Mouse (Mus musculus) left cerebral cortex, postnatal 14 days (tissue): ENCODE results near the gene Sp9. TPM values are rescaled to one million over a fixed set of nuclear protein-coding genes. Genes with fewer than 3 reads are reported as not detected.

Experiments used
- DNase-seq, 2 experiments: peaks; one replicate each; pipeline ENCODE4 v3.0.0; 2021 to 2022; ENCODE audit warnings: low spot score in 2 of 2, mixed read lengths in 1 of 2
- intact Hi-C: fragments of 180-260 bp; cut with DNase I; formaldehyde crosslinking; loops from one replicate; pipeline ENCODE4 v1.15.1; 2025
- total RNA-seq, 2 experiments: library from RNA; stranded (reverse); gene quantifications; 2 replicates each; pipeline ENCODE4 v1.2.3; 2021

The Sp9 gene
- total RNA-seq, 2 experiments from 2014 or later = 3.4 to 3.8 TPM

DNA sequence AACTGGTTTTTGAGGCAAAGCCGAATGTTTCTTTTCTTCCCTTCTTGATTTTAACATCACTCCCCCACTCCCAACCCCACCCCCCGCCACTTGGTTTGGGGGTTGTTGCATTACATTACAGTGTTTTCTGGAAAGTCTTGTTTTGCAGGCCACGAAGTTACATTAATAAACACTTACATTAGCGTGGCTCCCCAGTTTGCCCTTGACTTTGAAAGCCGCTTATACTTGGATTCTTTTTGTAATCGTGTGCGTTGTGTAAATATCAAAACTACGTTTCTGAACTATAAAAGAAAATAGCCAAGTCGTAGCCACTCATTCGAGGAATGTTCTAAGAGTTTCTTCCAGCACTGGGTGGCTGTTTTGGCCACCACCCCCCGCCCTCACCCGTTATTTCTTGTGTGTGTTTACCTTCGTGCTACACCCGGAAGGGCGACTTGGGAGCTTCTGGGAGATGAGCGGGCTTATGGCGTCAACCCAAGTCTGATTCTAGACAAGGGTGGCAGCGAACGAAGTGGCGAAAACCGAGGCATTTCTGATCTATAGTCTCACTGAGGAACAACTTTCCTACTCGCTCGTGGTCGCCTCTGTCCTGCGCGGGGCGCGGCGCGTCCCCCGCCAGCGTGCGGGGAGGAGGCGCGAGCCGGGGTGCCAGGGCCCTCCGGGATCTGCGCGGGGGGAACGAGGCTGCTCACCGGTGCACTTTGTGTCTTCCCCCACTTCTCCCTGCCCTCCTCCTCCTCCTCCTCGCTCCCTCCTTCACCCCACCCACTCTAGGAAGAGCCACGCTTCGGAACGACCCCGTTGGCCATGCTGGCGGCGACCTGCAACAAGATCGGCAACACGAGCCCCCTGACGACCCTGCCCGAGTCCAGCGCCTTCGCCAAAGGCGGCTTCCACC is 875 bp downstream of the Sp9 start:
- intact Hi-C loops = loop anchor here (5.0 to 10.0 kb wide), 3 partner anchors 548 to 1740 kb away; partner anchors contain the start of genes Hoxd11 and Hoxd12
- DNase-seq = no peak

DNA sequence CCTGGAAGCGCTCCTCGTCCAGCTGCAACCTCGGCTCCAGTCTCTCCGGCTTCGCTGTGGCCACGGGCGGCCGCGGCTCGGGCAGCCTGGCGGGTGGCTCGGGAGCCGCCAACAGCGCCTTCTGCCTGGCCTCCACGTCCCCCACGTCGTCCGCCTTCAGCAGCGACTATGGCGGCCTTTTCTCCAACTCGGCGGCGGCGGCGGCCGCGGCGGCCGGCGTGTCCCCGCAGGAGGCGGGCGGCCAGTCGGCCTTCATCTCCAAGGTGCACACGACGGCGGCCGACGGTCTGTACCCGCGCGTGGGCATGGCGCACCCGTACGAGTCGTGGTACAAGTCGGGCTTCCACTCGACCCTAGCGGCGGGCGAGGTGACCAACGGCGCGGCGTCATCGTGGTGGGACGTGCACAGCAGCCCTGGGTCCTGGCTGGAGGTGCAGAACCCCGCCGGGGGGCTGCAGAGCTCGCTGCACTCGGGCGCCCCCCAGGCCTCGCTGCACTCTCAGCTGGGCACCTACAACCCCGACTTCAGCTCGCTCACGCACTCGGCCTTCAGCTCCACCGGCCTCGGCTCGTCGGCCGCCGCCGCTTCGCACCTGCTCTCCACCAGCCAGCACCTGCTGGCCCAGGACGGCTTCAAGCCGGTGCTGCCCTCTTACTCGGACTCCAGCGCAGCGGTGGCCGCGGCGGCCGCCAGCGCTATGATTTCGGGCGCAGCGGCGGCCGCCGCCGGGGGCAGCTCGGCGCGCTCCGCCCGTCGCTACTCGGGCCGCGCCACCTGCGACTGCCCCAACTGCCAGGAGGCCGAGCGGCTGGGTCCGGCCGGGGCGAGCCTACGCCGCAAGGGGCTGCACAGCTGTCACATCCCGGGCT is 1.8 kb downstream of the Sp9 start:
- intact Hi-C loops = loop anchor here (5.0 to 10.0 kb wide), 3 partner anchors 549 to 1741 kb away; partner anchors contain the start of genes Hoxd11 and Hoxd12
- DNase-seq = no peak

DNA sequence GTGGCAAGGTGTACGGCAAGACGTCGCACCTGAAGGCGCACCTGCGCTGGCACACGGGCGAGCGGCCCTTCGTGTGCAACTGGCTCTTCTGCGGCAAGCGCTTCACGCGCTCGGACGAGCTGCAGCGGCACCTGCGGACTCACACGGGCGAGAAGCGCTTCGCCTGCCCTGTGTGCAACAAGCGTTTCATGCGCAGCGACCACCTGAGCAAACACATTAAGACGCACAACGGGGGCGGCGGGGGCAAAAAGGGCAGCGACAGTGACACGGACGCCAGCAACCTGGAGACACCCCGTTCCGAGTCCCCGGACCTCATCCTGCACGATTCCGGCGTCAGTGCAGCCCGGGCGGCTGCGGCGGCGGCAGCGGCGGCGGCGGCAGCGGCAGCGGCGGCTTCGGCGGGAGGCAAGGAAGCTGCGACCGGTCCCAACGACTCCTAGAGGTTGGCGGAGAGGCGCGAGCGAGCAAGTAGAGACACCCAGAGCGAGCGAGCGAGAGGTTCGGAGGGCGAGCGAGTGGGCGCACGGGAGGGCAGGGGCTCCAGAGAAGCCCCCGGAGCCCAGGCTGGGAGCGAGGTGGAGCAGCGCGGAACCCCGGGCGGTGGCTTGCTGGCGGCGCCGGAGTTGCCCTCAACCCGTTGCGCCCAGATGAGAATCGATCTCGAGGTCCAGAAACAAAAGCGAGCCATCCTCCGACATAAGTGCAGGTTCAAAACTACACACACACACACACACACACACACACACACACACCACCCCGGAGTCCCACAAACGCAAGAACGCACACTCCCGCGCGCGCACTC is 2.6 kb downstream of the Sp9 start:
- intact Hi-C loops = loop anchor here (5.0 to 10.0 kb wide), 3 partner anchors 550 to 1742 kb away; partner anchors contain the start of genes Hoxd11 and Hoxd12
- DNase-seq = no peak

DNA sequence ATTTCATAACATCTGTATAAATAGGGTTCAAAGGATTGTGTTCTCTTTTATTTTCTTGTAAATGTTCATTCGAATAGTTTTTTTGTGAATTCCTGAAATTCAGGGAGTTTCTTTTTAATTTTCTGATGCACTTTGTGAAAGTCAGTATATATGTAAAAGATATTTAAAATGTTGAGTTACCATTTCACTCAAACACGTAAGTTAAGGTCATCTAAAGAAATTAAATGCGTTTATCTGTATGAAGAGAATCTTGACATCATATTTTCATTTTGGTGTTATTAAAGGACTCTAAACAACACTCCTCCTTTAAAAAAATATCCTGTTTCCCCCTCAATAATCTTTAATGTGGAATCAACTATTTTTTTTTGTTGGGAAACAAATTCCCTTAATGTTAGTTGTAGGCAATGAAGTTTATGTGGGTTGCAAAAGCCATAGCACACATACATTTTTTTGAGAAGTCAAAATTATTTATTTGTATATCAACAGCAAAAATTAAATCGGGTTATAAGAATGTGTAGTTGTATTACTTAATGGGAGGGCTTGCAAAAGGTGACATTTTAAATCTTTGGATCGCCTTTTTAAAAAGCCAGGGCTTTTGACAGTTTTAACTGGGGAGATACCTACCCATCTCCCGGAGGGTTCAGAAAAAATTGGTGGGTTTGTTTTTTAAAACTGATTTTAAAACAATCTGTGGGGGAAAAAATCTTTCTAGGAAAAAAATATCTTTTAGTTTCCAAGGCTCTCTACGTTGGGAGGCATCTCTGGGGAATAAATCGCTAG is 3.7 kb downstream of the Sp9 start:
- intact Hi-C loops = loop anchor here (5.0 to 10.0 kb wide), 6 partner anchors 108 to 1399 kb away; partner anchors contain the start of genes Cdca7, Hoxd11 and Hoxd12
- DNase-seq = no peak

DNA sequence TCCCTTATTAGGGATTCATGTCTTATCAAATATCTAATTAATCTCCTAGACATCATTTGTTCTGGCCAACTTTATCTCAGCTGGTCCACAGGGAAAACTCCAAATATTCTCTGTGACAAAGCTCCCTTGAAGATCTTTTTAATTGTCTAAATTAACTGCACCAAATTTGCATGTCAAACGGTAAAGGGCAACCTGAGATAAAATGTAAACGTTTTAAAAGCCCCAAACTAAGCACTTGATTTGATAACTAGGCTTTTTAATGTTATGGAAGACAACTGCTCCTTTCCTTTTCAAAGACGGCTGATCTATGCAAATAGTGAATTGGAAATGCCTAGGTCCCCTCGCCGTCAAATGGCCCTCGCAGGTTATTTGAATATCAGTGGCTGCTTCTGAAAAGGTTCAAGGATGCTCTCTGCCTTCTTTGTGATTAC is 4.4 kb downstream of the Sp9 start:
- no peak for DNase-seq
- intact Hi-C loops = loop anchor here (5.0 to 10.0 kb wide), 6 partner anchors 109 to 1399 kb away; partner anchors contain the start of genes Cdca7, Hoxd11 and Hoxd12

DNA sequence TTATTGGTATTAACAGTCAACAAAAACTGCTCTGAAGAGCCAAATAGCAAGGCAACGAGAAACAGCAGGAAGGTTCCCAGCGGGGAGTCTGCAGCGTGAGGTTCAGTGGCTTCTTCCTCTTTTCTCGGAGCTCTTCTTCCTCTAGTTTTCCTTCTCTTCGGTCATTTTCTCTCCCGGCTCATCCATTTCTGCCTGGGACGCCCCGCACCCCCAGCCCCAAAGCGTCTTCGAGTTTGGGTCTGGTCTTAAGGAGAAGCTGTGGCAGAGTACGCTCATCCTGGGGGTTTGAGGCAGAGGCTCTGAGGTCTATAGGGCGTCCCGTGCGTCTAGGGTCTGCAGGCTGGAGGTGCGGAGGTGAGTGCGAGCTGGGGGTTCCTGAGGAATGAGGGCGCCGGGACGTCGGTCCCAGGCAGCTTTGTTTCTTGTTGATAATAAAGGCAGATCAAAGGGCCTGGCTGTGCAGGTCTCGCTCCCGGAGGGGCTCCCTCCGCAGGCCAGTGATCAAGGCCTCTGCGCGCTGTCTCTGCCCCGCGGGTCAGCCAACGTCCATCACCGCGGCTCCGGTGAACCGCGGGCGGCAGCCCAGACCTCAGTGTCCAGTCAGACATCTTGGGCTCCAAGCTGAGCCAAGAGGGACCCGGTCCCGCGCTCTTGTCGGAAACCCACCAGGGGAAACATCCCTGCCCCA is 5.4 kb downstream of the Sp9 start:
- intact Hi-C loops = loop anchor here (5.0 to 10.0 kb wide), 6 partner anchors 110 to 1398 kb away; partner anchors contain the start of genes Cdca7, Hoxd11 and Hoxd12
- DNase-seq = no peak

DNA sequence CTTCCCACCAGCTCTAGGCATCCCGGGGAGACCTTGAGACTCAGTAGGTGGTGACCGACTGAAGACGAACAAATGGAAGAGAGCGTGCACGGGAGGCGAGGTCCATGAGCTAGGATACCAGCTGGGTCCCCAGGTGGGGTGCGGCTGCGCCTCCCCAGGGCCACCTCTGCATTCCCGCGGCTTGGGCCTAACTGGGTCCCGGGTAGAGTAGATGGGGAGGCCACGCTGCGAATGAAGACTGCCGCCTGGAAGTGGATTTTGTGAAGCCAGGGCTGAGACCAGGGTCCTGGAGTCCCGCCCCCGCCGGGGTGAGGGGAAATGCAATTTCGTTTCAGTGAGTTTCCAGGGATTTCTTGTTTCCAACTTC is 6.0 kb downstream of the Sp9 start:
- intact Hi-C loops = loop anchor here (2.0 to 10.0 kb wide), 7 partner anchors 110 to 1397 kb away; partner anchors contain the start of genes Cdca7, Hoxd11 and Hoxd12
- DNase-seq = no peak

DNA sequence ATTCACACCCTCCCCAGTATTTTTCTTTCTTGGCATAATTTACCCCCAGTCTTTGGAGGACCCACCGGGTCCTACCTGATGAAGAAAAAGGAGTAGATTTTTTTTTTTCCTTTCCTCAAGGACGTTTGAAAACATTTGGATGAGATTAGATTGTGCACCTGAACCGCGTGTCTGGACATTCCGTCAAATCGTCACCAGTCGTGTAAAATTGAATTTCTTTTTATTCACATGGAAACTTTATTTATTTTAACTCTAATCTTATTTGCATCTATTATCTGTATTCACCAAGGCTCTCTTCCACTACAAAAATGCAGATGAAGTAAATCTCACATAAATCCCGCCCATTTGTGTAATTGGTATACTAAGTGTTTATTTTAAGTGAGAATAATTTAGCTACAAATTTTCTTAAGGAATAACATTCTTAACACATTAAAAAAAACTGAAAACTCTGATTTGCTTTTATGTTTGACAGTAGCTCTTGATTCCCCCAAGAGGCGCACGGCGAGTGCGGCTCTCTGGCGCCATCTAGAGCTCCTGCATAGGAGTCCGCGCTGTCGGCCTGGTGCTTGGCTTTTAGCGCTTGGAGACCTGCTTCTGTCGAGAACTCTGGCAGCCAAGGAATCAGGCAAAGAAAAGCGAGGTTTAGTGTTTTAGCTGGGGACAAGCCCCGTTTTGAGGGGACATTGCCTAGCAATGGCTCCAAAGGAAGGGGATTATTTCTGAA is 6.6 kb downstream of the Sp9 start:
- DNase-seq = peak; percentile 84 to 91
- intact Hi-C loops = loop anchor here (2.0 to 10.0 kb wide), 7 partner anchors 111 to 1397 kb away; partner anchors contain the start of genes Cdca7, Hoxd11 and Hoxd12

DNA sequence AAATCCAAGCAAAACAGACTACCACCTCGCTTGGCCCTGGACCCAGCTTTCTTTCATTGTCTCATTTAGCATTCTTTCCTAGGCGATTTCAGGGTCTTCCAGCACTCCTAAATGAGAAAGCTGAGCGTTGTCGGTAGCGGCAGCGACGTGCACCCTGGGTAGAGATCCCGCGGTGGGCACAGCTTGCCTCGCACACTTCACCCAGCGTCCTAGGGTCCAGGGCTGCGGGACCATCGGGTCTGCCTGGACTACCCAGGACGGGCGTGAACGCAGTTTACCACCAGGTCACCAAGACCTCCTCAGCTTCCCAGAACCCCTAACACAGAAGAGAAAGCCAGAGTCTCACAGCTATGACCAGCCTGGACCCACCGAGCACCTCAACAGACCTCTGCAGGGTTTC is 7.1 kb downstream of the Sp9 start:
- DNase-seq = no peak
- intact Hi-C loops = loop anchor here (2.0 to 10.0 kb wide), 7 partner anchors 112 to 1396 kb away; partner anchors contain the start of genes Cdca7, Hoxd11 and Hoxd12

DNA sequence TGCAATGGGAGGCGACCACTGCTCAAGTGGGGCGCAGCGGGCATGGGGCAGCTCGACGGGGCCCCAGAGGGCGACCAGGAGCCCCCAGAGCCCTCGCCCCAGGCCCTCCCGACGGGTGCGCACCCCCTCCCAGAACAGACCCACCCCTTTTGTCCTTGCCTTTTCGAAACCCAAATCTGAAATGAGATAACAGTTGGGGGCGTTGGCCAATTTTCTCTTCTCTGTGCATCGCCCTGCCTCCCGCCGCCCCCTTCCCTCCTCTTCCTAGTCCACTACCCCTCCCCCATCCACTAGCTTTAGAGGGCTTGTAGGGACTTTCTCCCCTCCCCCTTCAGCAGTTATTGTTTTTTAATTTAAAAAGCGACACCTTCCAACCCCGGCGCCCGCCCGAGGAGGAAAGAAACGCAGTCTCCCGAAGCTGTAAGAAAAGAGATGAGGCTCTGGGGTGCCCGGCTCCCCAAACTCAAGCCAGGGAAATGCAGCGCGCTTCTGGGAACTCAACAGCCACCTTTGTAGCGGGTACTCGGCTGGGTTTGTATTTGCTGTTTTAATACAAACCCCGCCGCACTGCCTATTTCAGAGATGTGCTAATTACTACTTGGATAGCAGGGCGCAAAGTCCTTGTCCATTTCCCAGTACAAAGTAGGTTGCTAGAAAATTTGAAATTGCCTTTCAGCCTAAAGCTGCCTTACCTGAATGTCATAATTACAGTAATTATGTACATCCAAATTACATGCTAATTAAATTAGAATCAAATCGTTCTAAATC is 7.7 kb downstream of the Sp9 start:
- DNase-seq = no peak
- intact Hi-C loops = loop anchor here (2.0 to 10.0 kb wide), 7 partner anchors 112 to 1395 kb away; partner anchors contain the start of genes Cdca7, Hoxd11 and Hoxd12

DNA sequence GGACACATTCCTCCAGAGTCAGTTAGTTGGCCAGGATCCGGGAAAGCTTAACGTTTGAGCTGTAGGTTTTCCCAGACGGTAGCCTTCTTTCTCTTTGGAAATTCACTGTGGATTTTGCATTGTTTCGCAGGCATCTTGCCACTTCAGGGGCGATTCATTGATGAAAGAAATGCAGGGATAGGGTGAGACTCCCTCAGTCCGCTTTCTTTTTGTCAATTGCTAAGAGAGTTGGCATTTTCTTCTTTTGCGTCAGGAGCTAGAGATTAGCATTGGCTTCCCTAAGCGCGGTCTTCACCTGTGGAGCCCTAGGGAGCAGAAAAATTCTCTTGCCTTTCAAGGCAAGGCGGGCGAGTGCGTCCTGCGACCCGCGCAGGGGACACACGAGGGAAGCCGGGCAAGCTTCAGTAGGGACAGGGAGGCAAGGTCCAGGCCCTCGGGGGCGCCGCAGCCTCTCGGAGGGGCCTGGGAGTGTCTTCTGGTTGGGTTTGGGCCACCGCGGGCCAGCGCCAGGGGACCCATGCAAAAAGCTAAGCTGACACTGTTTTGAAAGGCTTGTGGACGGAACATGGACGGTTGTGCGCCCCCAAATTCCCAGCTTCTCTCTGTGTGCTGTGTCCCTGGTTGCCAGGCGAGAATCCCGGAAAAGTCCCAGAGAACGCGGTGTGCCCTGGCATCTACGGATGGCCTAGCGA is 8.8 kb downstream of the Sp9 start:
- DNase-seq = no peak
- intact Hi-C loops = no loop called here

DNA sequence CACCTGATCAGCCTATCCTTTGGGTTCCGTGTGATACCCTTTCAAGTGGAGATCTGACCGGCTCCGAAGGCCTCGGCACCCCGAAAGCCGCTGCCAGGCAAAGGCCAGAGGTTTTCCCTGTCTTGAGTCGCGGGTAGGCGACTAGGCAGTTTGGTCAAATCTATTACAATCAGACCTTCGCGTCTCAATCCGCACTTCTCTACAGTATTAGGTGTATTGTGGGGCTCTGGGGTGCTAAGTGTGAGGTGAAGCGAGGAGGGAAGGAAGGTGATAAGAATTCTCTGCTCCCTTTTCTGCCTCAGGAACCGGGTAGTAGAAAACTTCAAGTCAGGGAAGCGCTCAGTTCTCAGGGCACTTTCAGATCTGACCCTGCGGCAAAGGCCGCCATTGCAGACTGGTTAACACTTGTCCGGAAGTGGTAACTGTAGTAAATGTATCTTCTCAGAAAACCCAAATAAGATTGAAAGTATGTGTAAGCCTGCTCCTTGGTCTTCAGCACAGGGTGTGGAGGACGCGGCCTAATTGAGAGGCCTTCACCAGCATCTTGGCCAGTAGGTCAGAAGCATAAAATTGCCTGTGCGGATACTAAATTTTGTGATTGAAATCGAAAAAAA is 9.4 kb downstream of the Sp9 start:
- no peak for DNase-seq
- intact Hi-C loops = no loop called here

DNA sequence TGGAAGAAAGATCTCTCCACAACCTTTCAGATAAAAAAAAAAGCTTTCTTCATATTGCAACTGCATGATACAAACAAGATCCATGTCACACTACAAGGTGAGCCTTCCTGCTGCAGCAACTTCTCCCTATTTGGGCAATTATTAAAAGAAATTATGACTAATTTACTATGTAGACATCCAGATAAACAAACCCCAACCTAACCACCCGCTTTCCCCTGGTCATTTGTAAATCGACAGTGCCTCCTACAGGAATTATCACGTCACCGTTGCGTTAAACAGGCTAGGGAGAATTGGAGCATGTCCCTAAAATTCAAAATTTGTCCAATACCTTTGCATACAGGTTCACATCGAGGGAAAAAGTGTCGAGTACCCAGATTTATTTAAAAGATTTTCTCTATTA is 10.0 kb downstream of the Sp9 start:
- intact Hi-C loops = no loop called here
- no peak for DNase-seq

DNA sequence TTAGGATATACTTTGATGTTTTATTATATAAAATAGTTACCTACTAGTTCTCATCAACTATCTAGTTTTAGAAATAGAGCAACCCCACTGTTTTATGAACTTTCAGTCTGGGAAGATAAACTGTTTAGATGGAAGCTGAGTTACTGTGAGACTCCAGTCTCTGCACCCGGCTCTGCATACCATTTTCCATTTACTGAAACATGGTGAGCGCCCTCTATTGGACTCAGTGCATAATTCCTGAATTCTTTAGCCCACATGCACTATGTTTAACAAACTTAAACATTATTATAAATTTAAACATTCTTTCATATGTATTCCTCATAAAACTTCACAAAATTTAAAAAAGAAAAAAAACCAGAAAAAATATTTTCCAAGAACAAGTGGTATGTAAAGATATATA is 13.9 kb downstream of the Sp9 start:
- peak; percentile 40 to 59 for DNase-seq
- intact Hi-C loops = no loop called here

DNA sequence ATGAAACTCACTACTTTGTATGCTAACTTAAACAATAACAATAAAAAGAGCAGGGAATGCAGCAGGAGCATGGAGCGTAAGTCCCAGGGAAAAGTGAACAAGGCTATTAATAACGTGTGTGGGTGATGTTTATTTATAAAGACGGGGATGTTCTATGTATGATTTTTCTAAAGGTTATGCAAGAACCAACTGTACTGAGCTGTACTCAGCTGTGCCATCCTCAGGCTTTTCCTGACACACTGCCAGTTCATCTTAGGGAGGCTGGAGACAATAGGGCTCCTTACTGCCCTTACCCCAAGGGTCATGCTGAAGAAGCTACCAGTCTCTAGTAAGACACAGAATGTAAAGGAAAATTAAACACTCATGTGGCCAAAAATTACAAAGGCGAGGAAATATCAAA is 19.4 kb downstream of the Sp9 start:
- peak in 1 of 2 experiments; percentile 50 for DNase-seq
- intact Hi-C loops = loop anchor here (5.0 kb wide), 1 partner anchor 1054 kb away; no protein-coding TSS in a partner anchor
